Mouse (Mus musculus): ENCODE data around the gene Cxcl2. TPM values are rescaled to one million over a fixed set of nuclear protein-coding genes. Genes with fewer than 3 reads are reported as not detected.

The Cxcl2 gene
- polyA plus RNA-seq, 1 experiment from 2014 or later: not detected

- Histone ChIP-seq H3K9me3 (replicated peaks) (no peaks in the 10 kb centered on the region), H3K4me1 (no peaks in the 10 kb centered on the region), H3K9ac (no peak overlapping the region), H3K36me3 (peaks cover 4% of the 10 kb centered on the region; the same call in 1 of the 2 replicates), H3K27ac (no peak overlapping the region), H3K4me2 (replicated peaks) (no peak overlapping the region), H3K4me3 (no peak overlapping the region), H3K27me3 (no peaks in the 10 kb centered on the region)
- ATAC-seq (ENCODE audit: low FRiP score): no peak
- WGBS: 83% methylated on average over 8 of the region's 8 CpGs
These were observed 49.2 kb downstream of the Cxcl2 start for GRCm38 (mm10) chr5:90952731-90953481.

Other genes with a start within 250 kb of the Cxcl2 start
- 0.29 and 0.48 TPM in 2 replicates for gene Cxcl5, start 144.5 kb upstream of the Cxcl2 start, polyA plus RNA-seq (2016; fragmentation: Nextera tagmentation; extraction: Ambion mirVana)
- 7.8 and 9.6 TPM in 2 replicates for gene Ppbp, start 135.4 kb upstream of the Cxcl2 start, polyA plus RNA-seq (2016; fragmentation: Nextera tagmentation; extraction: Ambion mirVana)
- gene Pf4, start 131.4 kb upstream of the Cxcl2 start, polyA plus RNA-seq (2016; fragmentation: Nextera tagmentation; extraction: Ambion mirVana): 56.2 and 75.0 TPM in 2 replicates
- gene Cxcl3, start 117.8 kb upstream of the Cxcl2 start, polyA plus RNA-seq (2016; fragmentation: Nextera tagmentation; extraction: Ambion mirVana): not detected in 2 replicates
- gene Cxcl15, start 109.3 kb upstream of the Cxcl2 start, polyA plus RNA-seq (2016; fragmentation: Nextera tagmentation; extraction: Ambion mirVana): 0.10 TPM in 1 of 2 replicates, not detected in the other
- 0.25 and 0.30 TPM in 2 replicates for gene Cxcl1, start 12.6 kb upstream of the Cxcl2 start, polyA plus RNA-seq (2016; fragmentation: Nextera tagmentation; extraction: Ambion mirVana)
- gene Mthfd2l, start 27.2 kb downstream of the Cxcl2 start, polyA plus RNA-seq (2016; fragmentation: Nextera tagmentation; extraction: Ambion mirVana): 91.6 and 94.2 TPM in 2 replicates
- gene Epgn, start 123.6 kb downstream of the Cxcl2 start, polyA plus RNA-seq (2016; fragmentation: Nextera tagmentation; extraction: Ambion mirVana): 0.18 TPM in 1 of 2 replicates, not detected in the other
- gene Ereg, start 170.8 kb downstream of the Cxcl2 start, polyA plus RNA-seq (2016; fragmentation: Nextera tagmentation; extraction: Ambion mirVana): not detected in 2 replicates
- gene Areg, start 235.7 kb downstream of the Cxcl2 start, polyA plus RNA-seq (2016; fragmentation: Nextera tagmentation; extraction: Ambion mirVana): not detected in 2 replicates

All from hindbrain, embryonic 12.5 days (tissue).